Mouse (Mus musculus) cerebellum, adult 2 months (tissue): ENCODE measurements at regions not wholly inside any gene's neighbourhood (a gene's known extent, or its start where the extent isn't known, plus 50 kb on each side); places are given as distances from the start of the nearest gene placed in this dataset.

Experiments used
- CTCF ChIP-seq: fragments of 200-500 bp; IDR thresholded peaks from 2 replicates; pipeline ENCODE4 v1.5.1; 2011; ENCODE audit warnings: low read depth, mild to moderate bottlenecking, control low read depth, low read length, moderate library complexity, borderline replicate concordance; ENCODE audit not compliant: insufficient read depth
- POLR2A ChIP-seq: fragments of 200-500 bp; IDR thresholded peaks from 2 replicates; pipeline ENCODE4 v1.6.1; 2011; ENCODE audit warnings: low read length, control low read depth, borderline replicate concordance; ENCODE audit not compliant: insufficient read depth

DNA sequence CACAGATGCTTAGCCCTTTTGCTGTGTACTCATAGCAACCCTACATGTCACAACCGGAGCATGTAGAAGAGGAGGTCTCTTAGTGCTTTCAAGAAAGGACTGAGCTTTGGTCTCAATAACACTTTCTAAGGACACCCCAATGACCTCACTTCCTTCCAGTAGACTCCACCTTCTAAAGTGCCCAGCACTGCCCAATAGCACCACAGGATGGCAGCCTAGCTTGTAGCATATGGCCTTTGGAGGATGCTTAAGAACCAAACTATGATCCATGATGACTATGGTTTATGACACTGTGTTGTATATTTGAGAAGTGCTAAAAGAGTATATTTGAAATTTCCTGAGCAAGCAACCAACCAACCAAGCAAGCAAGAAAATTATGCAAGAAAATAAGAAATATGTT is 223.3 kb upstream of the Elac2 start:
- no peak for TF ChIP-seq CTCF
- no peak for TF ChIP-seq POLR2A
